Mouse (Mus musculus) heart, adult 2 months (tissue): Measurements from ENCODE around the gene Fgr.

Experiments used
- CTCF ChIP-seq: fragments of 200-600 bp; IDR thresholded peaks from 2 replicates; pipeline ENCODE4 v1.8.1; 2022; ENCODE audit warnings: antibody characterized with exemption, mild to moderate bottlenecking, moderate library complexity
- EP300 ChIP-seq: fragments of 200-500 bp; IDR thresholded peaks from 2 replicates; pipeline ENCODE4 v1.6.1; 2011; ENCODE audit warnings: low read depth, low read length, control low read depth; ENCODE audit not compliant: insufficient read depth
- POLR2A ChIP-seq: fragments of 200-500 bp; IDR thresholded peaks from 2 replicates; pipeline ENCODE4 v1.6.1; 2011; ENCODE audit warnings: mild to moderate bottlenecking, low read depth, low read length, control low read depth; ENCODE audit not compliant: insufficient read depth

DNA sequence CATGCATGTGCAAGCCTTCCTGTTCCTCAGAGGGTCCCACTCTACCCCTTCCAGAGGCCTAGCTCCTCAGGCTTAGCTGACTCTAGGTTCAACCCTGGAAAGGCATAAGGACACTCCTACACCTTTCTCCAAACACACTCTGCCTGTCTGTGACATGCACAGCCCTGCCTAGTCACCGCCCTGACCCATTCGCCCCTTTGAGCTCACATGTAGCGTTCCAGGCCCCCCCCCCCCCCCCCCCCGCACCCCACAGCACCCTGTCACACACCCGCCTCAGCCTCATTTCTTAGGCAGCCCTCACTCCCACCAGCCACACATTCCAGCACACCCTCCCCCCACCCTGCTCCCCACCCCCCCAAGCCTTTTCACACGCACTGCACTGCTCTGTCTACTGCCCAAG lies 46.8 kb downstream of the Fgr start:
- TF ChIP-seq CTCF (no peak), EP300 (no peak), POLR2A (no peak)
